Mouse (Mus musculus): ENCODE data around the gene Dhrs7c. TPM values are rescaled to one million over a fixed set of nuclear protein-coding genes. Genes with fewer than 3 reads are reported as not detected.

The Dhrs7c gene
- polyA plus RNA-seq, 1 experiment from 2014 or later, result 0.87 TPM

DNA sequence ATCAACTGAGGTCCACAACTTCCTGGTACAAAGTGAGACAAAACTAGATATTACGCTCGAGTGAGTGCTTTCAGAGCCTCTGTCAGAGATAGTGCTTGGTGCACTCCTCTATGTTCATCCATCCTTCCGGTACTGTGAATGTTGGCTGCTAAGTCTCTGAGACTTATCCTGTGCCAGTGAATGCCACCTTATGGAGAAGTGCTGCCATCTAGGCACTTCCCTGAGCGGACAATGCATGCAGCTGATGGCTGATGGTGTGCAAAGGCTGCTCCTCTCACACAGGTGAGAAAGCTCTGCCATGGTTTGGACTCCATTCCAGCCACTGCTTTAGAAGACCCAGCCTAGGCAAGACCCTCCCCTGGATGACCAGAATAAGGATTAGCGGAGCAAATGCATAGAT lies 10.1 kb downstream of the Dhrs7c start:
- Histone ChIP-seq H3K27me3 (no peaks in the 10 kb centered on the region), H3K27ac (no peak overlapping the region), H3K4me1 (no peaks in the 10 kb centered on the region), H3K4me2 (no peak overlapping the region), H3K4me3 (replicated peaks) (no peak overlapping the region), H3K9me3 (replicated peaks) (no peaks in the 10 kb centered on the region), H3K9ac (no peak overlapping the region), H3K36me3 (no peaks in the 10 kb centered on the region)
- ATAC-seq (replicated peaks; ENCODE audit: low FRiP score), result no peak
- WGBS, result 78% methylated on average over 5 of the region's 5 CpGs

DNA sequence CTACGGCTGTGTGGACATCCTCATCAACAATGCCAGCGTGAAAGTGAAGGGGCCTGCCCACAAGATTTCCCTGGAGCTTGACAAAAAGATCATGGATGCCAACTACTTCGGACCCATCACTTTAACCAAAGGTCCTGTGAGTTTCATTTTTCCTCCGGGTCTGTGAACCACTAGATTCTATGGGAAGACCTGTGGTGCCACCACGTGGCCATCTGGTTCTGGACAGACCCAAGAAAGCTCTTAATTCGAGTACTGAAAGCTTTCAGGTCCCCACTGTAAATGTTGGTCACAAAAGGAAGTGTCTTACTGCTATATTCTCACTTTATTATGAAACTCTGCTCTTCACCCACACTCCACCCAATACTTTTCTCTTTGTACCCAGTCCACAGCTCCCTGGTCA lies 13.5 kb downstream of the Dhrs7c start:
- Histone ChIP-seq H3K4me3 (replicated peaks) (no peak overlapping the region), H3K9ac (no peak overlapping the region), H3K27me3 (no peaks in the 10 kb centered on the region), H3K4me1 (no peaks in the 10 kb centered on the region), H3K36me3 (no peaks in the 10 kb centered on the region), H3K9me3 (replicated peaks) (no peaks in the 10 kb centered on the region), H3K27ac (no peak overlapping the region), H3K4me2 (no peak overlapping the region)
- no peak for ATAC-seq (replicated peaks; ENCODE audit: low FRiP score)
- 77% methylated on average over 6 of the region's 6 CpGs for WGBS

DNA sequence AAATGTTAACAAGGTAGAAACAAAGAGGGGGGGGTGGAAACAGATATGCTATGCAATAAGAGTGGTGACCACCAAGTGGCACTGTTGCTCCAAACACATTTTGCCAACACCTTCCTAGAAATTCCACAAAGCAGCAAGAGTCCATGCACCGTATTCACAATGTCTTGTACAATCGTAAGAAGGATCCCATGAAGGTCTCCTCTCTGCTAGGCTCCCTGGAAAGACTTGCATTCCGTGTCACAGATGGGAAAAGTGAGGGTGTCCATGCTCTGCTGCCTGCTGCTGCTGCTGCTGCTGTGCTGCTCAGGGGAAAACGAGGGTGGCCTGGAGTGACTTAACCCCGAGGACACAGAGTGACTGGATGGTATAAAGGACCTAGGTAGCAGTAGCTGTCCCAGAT lies 21.6 kb downstream of the Dhrs7c start:
- WGBS, result 12% methylated on average over 5 of the region's 5 CpGs
- no peak for ATAC-seq (replicated peaks; ENCODE audit: low FRiP score)
- Histone ChIP-seq H3K4me3 (replicated peaks) (no peak overlapping the region), H3K4me1 (no peaks in the 10 kb centered on the region), H3K27ac (no peak overlapping the region), H3K4me2 (peak overlapping the region; percentile 48), H3K27me3 (no peaks in the 10 kb centered on the region), H3K36me3 (no peaks in the 10 kb centered on the region), H3K9ac (no peak overlapping the region), H3K9me3 (replicated peaks) (no peaks in the 10 kb centered on the region)

DNA sequence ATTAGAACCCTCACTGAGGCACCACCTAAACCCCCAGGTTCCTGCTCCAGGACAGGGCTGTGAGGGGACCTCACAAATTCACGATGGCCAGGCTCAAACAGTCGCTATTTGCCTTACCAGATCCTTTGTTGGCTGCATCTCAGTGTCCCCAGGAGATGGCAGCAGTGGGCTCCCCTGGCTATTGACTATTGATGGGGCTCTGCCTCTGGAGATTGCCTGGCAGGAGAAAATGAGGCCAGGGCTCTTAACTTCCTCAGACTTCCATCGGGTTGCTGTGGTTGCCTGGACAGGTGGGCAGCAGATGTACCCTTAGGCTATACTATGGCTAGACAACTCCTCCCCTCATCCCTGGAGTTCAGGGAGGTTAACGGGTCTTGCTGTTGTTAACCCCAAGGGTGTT lies 22.2 kb downstream of the Dhrs7c start:
- Histone ChIP-seq H3K27ac (no peak overlapping the region), H3K4me3 (replicated peaks) (no peak overlapping the region), H3K27me3 (no peaks in the 10 kb centered on the region), H3K4me2 (no peak overlapping the region), H3K36me3 (no peaks in the 10 kb centered on the region), H3K9ac (no peak overlapping the region), H3K9me3 (replicated peaks) (no peaks in the 10 kb centered on the region), H3K4me1 (no peaks in the 10 kb centered on the region)
- WGBS, result 24% methylated on average over 4 of the region's 4 CpGs
- ATAC-seq (replicated peaks; ENCODE audit: low FRiP score), result no peak

DNA sequence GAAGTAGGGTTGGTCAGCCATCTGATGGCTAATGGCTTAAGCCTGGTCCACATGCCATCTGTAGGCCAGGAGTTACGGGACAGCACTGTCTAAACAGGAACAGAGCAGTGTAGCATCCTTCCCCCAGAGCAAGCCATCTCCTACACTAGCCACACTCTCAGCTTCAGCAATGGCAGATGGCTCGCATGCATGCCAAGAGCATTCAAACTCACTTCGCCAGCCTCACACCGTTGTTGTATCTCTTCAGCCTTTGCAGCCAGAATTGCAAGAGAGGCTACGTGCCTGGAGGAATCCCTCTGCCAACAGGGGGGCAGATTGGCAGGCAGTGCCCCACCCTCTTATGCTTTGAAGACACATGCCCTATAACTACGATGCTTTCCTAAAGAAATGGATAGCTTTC lies 23.6 kb downstream of the Dhrs7c start:
- Histone ChIP-seq H3K27ac (no peak overlapping the region), H3K4me2 (no peak overlapping the region), H3K4me1 (no peaks in the 10 kb centered on the region), H3K9ac (no peak overlapping the region), H3K4me3 (replicated peaks) (no peak overlapping the region), H3K27me3 (no peaks in the 10 kb centered on the region), H3K9me3 (replicated peaks) (no peaks in the 10 kb centered on the region), H3K36me3 (no peaks in the 10 kb centered on the region)
- ATAC-seq (replicated peaks; ENCODE audit: low FRiP score), result no peak
- WGBS, result 96% methylated on average over 6 of the region's 6 CpGs

DNA sequence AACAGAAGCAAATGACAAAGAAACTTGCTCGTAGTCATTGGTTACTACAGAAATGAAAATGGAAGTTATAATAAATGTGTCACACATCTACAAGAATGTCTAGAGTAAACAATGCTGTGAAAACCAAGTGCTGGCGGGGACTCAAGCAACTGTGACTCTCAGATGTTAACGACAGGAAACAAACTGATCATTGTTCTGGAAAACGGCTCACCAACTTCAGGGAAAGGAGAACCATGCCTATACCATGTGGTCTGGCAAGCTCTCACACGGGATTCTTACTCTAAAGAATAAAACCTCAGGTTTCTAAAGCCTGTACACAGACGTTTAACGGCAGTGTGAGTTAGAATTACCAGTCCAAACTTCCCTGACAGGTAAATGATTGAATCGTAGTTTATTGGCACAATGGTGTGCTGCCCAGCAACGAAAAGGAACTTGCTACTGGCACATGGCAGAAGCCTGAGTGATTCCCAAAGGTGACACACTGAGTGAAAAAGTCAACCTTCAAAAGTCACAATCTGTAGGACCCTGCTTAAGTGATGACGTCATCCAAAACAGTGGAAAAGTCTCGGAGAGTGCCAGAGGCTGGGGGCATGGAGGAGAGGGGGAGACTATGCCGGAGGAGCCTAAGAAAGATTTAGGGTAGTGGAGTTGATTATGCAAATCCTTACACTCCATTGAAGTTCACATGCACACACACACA lies 30.5 kb downstream of the Dhrs7c start:
- Histone ChIP-seq H3K4me1 (peaks cover 3% of the 10 kb centered on the region), H3K36me3 (no peaks in the 10 kb centered on the region), H3K4me2 (peak overlapping the region; percentile 1; the same call in 1 of the 2 replicates), H3K27ac (no peak overlapping the region), H3K27me3 (no peaks in the 10 kb centered on the region), H3K9ac (no peak overlapping the region), H3K9me3 (replicated peaks) (no peaks in the 10 kb centered on the region), H3K4me3 (replicated peaks) (no peak overlapping the region)
- no peak for ATAC-seq (replicated peaks; ENCODE audit: low FRiP score)
- WGBS, result 33% methylated on average over 12 of the region's 12 CpGs

DNA sequence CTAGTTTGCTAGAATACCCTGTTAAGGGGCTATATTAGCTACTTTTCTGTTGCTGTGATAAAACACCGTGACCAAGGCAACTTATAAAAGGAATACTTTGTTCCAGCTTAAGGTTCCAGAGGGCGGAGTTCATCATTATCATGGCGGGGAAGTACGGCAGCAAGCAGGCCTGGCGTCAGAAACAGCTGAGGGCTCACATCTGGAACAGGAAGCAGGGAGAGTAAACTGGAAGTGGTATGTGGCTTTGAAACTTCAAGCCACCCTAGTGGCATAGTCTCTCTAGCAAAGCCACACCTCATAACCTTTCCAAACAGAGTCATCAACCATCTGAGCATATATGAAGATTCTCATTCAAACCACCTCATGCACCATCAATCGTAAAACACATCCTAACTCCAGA lies 31.5 kb downstream of the Dhrs7c start:
- no peak overlapping the region for H3K4me2 ChIP-seq
- H3K9ac ChIP-seq, result no peak overlapping the region
- no peak overlapping the region for H3K27ac ChIP-seq
- no peak overlapping the region for H3K4me3 ChIP-seq (replicated peaks)
- H3K4me1 ChIP-seq, result peaks cover 3% of the 10 kb centered on the region
- no peaks in the 10 kb centered on the region for H3K36me3 ChIP-seq
- WGBS, result 72% methylated on average over 6 of the region's 6 CpGs
- no peak for ATAC-seq (replicated peaks; ENCODE audit: low FRiP score)
- H3K9me3 ChIP-seq (replicated peaks), result no peaks in the 10 kb centered on the region
- H3K27me3 ChIP-seq, result no peaks in the 10 kb centered on the region

DNA sequence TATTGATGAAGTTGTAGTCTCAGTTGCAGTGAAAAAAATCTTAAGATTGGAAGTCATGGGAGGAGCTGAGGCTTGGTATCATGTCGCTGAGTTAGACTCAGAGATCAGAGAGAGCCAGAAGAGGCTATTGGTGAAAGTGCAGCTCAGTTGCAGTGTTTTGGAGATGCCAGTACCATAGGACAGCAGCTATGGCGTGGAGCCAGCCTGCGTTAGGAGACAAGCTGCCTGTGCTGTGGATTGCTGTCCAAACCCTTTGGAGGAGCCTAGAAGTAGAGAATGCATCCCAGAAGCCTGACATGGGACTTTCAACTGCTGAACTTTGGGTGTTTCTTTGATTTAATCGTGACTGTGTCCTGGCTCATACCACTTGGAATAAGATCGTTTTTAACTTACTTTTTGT lies 33.8 kb downstream of the Dhrs7c start:
- no peak for ATAC-seq (replicated peaks; ENCODE audit: low FRiP score)
- no peak overlapping the region for H3K27ac ChIP-seq
- no peak overlapping the region for H3K4me3 ChIP-seq (replicated peaks)
- H3K9ac ChIP-seq, result no peak overlapping the region
- H3K4me1 ChIP-seq, result peaks cover 3% of the 10 kb centered on the region
- WGBS, result 72% methylated on average over 5 of the region's 5 CpGs
- no peaks in the 10 kb centered on the region for H3K27me3 ChIP-seq
- no peak overlapping the region for H3K4me2 ChIP-seq
- H3K36me3 ChIP-seq, result no peaks in the 10 kb centered on the region
- no peaks in the 10 kb centered on the region for H3K9me3 ChIP-seq (replicated peaks)

DNA sequence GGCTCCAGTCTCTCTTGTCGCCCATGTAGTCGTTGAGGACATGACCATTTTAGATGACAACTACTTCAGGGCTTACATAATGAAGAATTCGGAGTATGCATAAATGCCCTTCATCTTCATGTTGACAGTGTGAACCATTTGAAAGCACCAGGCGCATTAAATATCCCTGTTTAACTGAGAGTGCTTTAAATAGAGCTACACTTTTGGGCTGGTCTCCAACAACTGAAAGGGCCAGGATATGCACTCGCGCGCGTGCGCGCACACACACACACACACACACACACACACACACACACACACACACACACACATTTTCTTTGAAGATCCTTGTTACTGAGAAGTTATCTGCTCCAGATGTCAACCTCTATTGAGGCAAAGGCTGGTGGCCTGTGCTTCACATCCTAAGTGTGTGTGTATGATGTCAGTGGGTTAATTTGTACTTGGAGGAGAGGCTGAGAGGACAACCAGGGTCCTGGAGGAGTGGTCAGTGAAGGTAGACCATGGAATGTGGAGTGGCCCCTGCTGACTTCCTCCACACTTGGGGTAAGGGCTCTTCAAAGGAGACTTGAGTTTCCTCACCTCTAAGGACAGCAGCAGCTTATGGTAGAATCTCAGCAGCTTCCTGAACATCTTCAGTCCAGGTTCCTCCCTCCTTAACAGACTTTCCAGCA lies 37.6 kb downstream of the Dhrs7c start:
- Histone ChIP-seq H3K9me3 (replicated peaks) (no peaks in the 10 kb centered on the region), H3K4me1 (no peaks in the 10 kb centered on the region), H3K4me3 (replicated peaks) (no peak overlapping the region), H3K4me2 (no peak overlapping the region), H3K9ac (no peak overlapping the region), H3K27ac (no peak overlapping the region), H3K36me3 (no peaks in the 10 kb centered on the region), H3K27me3 (no peaks in the 10 kb centered on the region)
- 96% methylated on average over 10 of the region's 10 CpGs for WGBS
- no peak for ATAC-seq (replicated peaks; ENCODE audit: low FRiP score)

DNA sequence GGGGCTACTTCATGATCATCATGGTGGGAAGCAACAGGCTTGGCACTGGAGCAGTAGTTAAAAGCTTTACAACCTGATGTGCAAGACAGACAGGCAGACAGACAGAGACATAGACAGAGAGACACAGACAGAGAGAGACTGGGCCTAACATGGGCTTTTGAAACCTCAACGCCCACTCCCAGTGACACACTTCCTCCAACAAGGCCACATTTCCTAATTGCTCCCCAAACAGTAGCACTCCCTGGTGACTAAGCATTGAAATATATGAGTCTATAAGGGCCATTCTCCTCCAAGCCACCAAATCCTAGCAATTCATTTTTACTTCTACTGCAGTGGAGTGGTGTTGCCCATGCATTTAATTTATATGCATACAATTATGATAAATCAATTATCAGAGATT lies 41.8 kb downstream of the Dhrs7c start:
- no peak overlapping the region for H3K27ac ChIP-seq
- 80% methylated on average over 1 of the region's 1 CpGs for WGBS

DNA sequence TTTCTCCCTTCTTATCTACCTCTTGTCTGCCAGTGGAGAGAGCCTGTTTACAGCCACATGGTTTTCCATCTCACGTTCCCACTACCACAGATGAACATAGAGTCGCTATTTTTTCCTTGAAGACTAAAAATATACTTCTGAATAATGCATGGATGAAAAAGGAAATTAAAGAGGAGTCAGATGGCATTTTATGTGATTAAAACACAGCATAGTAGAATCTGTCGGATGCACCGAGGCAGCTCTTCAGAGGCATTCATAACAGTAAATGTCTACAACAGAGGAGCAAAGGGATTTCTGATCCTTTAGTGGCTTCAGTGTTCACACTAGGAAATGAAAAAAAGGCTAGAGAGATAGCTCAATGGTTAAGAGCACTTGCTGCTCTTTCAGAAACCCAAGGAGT lies 47.2 kb downstream of the Dhrs7c start:
- Histone ChIP-seq H3K4me1 (no peaks in the 10 kb centered on the region), H3K9me3 (replicated peaks) (no peaks in the 10 kb centered on the region), H3K27ac (no peak overlapping the region), H3K27me3 (no peaks in the 10 kb centered on the region), H3K4me3 (replicated peaks) (no peak overlapping the region), H3K36me3 (no peaks in the 10 kb centered on the region), H3K4me2 (no peak overlapping the region), H3K9ac (no peak overlapping the region)
- ATAC-seq (replicated peaks; ENCODE audit: low FRiP score), result no peak
- WGBS, result 86% methylated on average over 4 of the region's 4 CpGs

More for the DNA sequence above, 41.8 kb downstream of the Dhrs7c start:
- Histone ChIP-seq H3K4me1 (no peaks in the 10 kb centered on the region), H3K27me3 (no peaks in the 10 kb centered on the region), H3K9me3 (replicated peaks) (no peaks in the 10 kb centered on the region), H3K4me3 (replicated peaks) (no peak overlapping the region), H3K36me3 (no peaks in the 10 kb centered on the region), H3K4me2 (no peak overlapping the region), H3K9ac (no peak overlapping the region)
- ATAC-seq (replicated peaks; ENCODE audit: low FRiP score), result no peak

DNA sequence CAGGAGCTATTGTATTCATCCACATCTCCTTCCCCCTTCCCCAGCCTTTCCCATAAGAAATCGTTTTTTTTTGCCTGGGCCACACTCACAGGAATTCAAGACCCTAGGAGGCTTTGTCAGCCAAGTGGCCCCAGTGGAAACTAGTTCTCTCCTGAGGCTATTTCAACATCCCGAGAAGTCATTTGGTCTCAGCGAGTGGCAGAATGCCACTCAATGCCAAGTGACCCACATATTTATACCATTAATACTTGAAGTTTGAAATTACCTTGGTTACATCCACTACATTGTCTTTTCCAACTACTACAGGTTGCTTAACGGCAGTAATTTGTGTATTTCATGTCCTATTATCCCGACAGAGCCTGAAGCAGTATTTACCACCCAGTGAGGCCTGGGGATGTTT lies 53.8 kb downstream of the Dhrs7c start:
- no peak for ATAC-seq (replicated peaks; ENCODE audit: low FRiP score)
- Histone ChIP-seq H3K4me2 (no peak overlapping the region), H3K4me3 (replicated peaks) (no peak overlapping the region), H3K36me3 (no peaks in the 10 kb centered on the region), H3K4me1 (no peaks in the 10 kb centered on the region), H3K9ac (no peak overlapping the region), H3K27ac (no peak overlapping the region), H3K9me3 (replicated peaks) (no peaks in the 10 kb centered on the region), H3K27me3 (no peaks in the 10 kb centered on the region)
- 54% methylated on average over 5 of the region's 5 CpGs for WGBS

DNA sequence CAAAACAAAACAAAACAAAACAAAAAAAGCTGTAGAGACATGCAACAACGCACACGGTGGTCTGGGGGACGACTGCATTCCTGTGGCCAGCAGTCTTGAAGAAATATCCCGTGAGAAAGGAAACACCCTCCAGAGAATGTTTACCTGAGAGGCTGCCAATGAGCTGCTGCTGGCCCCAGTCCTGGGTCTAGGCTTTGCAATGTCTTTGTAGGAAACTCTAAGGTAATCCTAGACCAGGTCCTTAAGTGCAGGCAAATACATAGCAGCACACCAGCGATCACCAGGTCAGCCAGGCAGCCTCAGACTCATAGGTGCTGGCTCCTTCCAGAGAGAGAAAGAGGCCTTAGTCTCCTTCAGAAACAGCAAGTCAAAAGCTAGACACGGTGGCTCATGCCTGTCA lies 56.0 kb downstream of the Dhrs7c start:
- WGBS, result 39% methylated on average over 6 of the region's 6 CpGs
- Histone ChIP-seq H3K4me3 (replicated peaks) (no peak overlapping the region), H3K36me3 (no peaks in the 10 kb centered on the region), H3K9ac (no peak overlapping the region), H3K27me3 (no peaks in the 10 kb centered on the region), H3K27ac (no peak overlapping the region), H3K4me1 (no peaks in the 10 kb centered on the region), H3K9me3 (replicated peaks) (no peaks in the 10 kb centered on the region), H3K4me2 (no peak overlapping the region)
- no peak for ATAC-seq (replicated peaks; ENCODE audit: low FRiP score)
